Mouse (Mus musculus) G1E (cell line): ENCODE results near the gene Parva. TPM values are rescaled to one million over a fixed set of nuclear protein-coding genes. Genes with fewer than 3 reads are reported as not detected.

Experiments used
- ATAC-seq: 2 replicates; pipeline ENCODE4 v1.8.0; 2016; ENCODE audit warnings: mild to moderate bottlenecking; ENCODE audit not compliant: insufficient number of reproducible peaks, poor library complexity, low FRiP score, severe bottlenecking; ENCODE audit errors: extremely low read depth
- DNase-seq: peaks from one replicate; pipeline ENCODE4 v3.0.0; 2012; ENCODE audit warnings: low spot score
- H3K27me3 ChIP-seq: 2 replicates; pipeline ENCODE4 v1.6.1; 2012; ENCODE audit warnings: mild to moderate bottlenecking, low read length, inconsistent platforms; ENCODE audit not compliant: insufficient read depth
- H3K36me3 ChIP-seq: replicated peaks from 2 replicates; pipeline ENCODE3; 2012; ENCODE audit warnings: mild to moderate bottlenecking, inconsistent platforms
- H3K4me1 ChIP-seq: 2 replicates; pipeline ENCODE4 v1.6.1; 2012; ENCODE audit warnings: low read depth, low read length, inconsistent platforms, mixed read lengths; ENCODE audit not compliant: insufficient read depth
- H3K4me3 ChIP-seq: 2 replicates; pipeline ENCODE4 v1.5.1; 2012; ENCODE audit warnings: low read depth, mild to moderate bottlenecking, inconsistent platforms, low read length, moderate library complexity, mixed read lengths
- H3K9me3 ChIP-seq: replicated peaks from 2 replicates; pipeline ENCODE4 v1.6.1; 2012; ENCODE audit warnings: inconsistent platforms
- CTCF ChIP-seq: IDR thresholded peaks from 2 replicates; pipeline ENCODE4 v1.5.1; 2012; ENCODE audit warnings: low read depth, low read length, inconsistent platforms, mixed read lengths
- GATA1 ChIP-seq: IDR thresholded peaks from 2 replicates; pipeline ENCODE4 v1.6.1; 2012; ENCODE audit warnings: borderline replicate concordance, low read length, inconsistent platforms, mixed read lengths
- GATA2 ChIP-seq: IDR thresholded peaks from 2 replicates; pipeline ENCODE4 v1.6.1; 2012; ENCODE audit warnings: low read depth, low read length, inconsistent platforms, borderline replicate concordance
- POLR2AphosphoS5 ChIP-seq: IDR thresholded peaks from 2 replicates; pipeline ENCODE4 v1.6.1; 2012; ENCODE audit warnings: low read depth, low read length, inconsistent platforms; ENCODE audit not compliant: insufficient replicate concordance
- TAL1 ChIP-seq: conservative IDR thresholded peaks from 2 replicates; pipeline ENCODE4 v1.6.1; 2012; ENCODE audit warnings: low read depth, low read length, inconsistent platforms, mixed read lengths
- polyA plus RNA-seq: library from polyadenylated mRNA; stranded (reverse); fragments of >175 nt; gene quantifications from 2 replicates; pipeline ENCODE4 v1.2.3, GENCODE M21; 2012
- total RNA-seq, 2 experiments: library from RNA; stranded (forward) in 1 of 2; stranded (reverse) in 1 of 2; fragments of 200-1000 nt in 1 of 2; fragments of >200 nt in 1 of 2; fragmentation: Nextera tagmentation in 1 of 2; gene quantifications; 2 replicates each; pipeline ENCODE4 v1.2.3; 2014 to 2017

Gene Parva
- total and polyA plus RNA-seq, 3 experiments: 0.05 TPM; not detected in 2

DNA sequence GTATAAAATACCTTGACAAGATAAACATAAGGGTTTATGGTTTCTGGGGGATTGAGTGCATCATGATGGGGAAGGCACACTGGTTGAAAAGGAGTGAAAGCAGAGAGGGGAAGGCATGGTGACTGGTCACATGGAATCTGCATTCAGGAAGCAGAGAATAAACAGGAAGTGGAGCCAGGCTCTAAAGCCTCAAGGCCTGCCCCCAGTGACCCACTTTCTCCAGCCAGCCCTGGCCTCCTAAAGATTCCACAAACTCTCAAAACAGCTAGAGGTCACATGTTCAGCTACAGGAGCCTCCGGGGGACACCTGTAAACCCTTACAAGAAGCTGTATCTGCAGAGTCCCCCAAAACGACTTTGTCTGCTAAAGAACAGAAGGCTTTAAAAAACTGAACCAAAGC is 22.2 kb upstream of the Parva start:
- no peaks in the 10 kb centered on the region for H3K27me3 ChIP-seq
- H3K9me3 ChIP-seq: peaks cover 11% of the 10 kb centered on the region
- H3K4me3 ChIP-seq: no peak overlapping the region
- TF ChIP-seq TAL1 (no peak), POLR2AphosphoS5 (no peak), GATA1 (no peak), GATA2 (no peak), CTCF (no peak)
- ATAC-seq (no peak), DNase-seq (no peak)
- H3K36me3 ChIP-seq: no peaks in the 10 kb centered on the region
- no peaks in the 10 kb centered on the region for H3K4me1 ChIP-seq

- no peaks in the 10 kb centered on the region for H3K27me3 ChIP-seq
- no peaks in the 10 kb centered on the region for H3K36me3 ChIP-seq
- no peak for TF ChIP-seq GATA1
- no peak for TF ChIP-seq POLR2AphosphoS5
- no peak for TF ChIP-seq TAL1
- no peak for TF ChIP-seq GATA2
- TF ChIP-seq CTCF: no peak
- ATAC-seq: no peak
- DNase-seq: no peak
- no peak overlapping the region for H3K4me3 ChIP-seq
- peaks cover 14% of the 10 kb centered on the region for H3K9me3 ChIP-seq
- H3K4me1 ChIP-seq: no peaks in the 10 kb centered on the region
Observed at GRCm38 (mm10) chr7:112405578-112405977, 21.7 kb upstream of the Parva start.

GRCm38 (mm10) chr7:112407597-112407996 is 19.7 kb upstream of the Parva start:
- H3K27me3 ChIP-seq: no peaks in the 10 kb centered on the region
- ATAC-seq: no peak
- no peak for DNase-seq
- no peaks in the 10 kb centered on the region for H3K36me3 ChIP-seq
- H3K4me3 ChIP-seq: no peak overlapping the region
- TF ChIP-seq POLR2AphosphoS5 (no peak), TAL1 (no peak), CTCF (no peak), GATA2 (no peak), GATA1 (no peak)
- H3K9me3 ChIP-seq: peaks cover 20% of the 10 kb centered on the region
- H3K4me1 ChIP-seq: no peaks in the 10 kb centered on the region

DNA sequence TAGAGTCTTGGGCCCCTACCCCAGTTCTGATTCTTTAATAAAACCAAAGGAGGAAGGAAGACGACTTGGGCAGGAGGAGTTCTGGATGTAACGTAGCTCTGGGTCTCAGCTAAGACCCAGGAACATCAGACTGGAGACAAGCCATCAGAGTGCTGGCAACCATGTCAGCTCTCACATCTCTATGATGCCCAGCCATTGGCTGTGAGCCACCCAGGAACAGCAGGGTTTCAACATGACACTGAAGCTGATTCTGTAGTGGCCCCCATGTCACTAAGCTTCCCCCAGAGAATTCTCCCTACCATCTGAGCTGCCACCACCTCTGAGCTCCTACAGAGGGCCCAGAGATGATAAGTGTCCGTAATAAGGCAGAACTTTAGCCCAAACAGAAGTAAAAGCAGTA is 17.3 kb upstream of the Parva start:
- no peaks in the 10 kb centered on the region for H3K27me3 ChIP-seq
- DNase-seq: no peak
- H3K9me3 ChIP-seq: peaks cover 19% of the 10 kb centered on the region
- no peak overlapping the region for H3K4me3 ChIP-seq
- no peaks in the 10 kb centered on the region for H3K4me1 ChIP-seq
- no peak for ATAC-seq
- TF ChIP-seq GATA2 (no peak), TAL1 (no peak), GATA1 (no peak), CTCF (no peak), POLR2AphosphoS5 (no peak)
- H3K36me3 ChIP-seq: no peaks in the 10 kb centered on the region

GRCm38 (mm10) chr7:112413286-112413685 is 14.0 kb upstream of the Parva start:
- H3K4me1 ChIP-seq: no peaks in the 10 kb centered on the region
- no peak overlapping the region for H3K4me3 ChIP-seq
- no peak for TF ChIP-seq TAL1
- ATAC-seq (no peak), DNase-seq (no peak)
- peaks cover 33% of the 10 kb centered on the region for H3K9me3 ChIP-seq
- no peaks in the 10 kb centered on the region for H3K36me3 ChIP-seq
- H3K27me3 ChIP-seq: no peaks in the 10 kb centered on the region

DNA sequence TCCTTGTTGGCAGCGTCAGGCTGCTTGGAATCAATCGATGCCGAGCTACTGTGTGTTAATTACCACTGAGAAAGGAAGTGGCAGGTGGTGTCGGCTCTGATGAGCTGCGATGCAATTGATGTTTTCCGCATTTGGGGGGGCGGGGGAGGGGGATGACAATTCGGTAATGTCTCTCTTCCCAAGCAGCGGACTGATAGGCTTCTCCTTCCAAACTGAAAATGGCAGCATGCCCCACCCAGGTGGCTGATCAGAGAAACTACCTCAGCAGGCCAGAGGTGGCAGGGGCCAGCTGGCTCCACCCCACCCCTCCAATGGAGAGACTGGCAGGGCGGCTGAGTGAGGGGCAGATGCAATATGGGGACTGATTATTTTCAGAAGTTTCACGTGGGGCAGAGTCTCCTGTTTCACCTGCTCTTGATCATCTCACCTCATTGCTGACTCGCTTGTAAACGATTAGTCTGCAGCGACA is 11.2 kb upstream of the Parva start:
- H3K9me3 ChIP-seq: peaks cover 27% of the 10 kb centered on the region
- no peaks in the 10 kb centered on the region for H3K27me3 ChIP-seq
- TF ChIP-seq TAL1 (no peak), CTCF (no peak), GATA2 (no peak), POLR2AphosphoS5 (no peak), GATA1 (no peak)
- no peak for ATAC-seq
- H3K36me3 ChIP-seq: no peaks in the 10 kb centered on the region
- no peak for DNase-seq
- no peaks in the 10 kb centered on the region for H3K4me1 ChIP-seq
- H3K4me3 ChIP-seq: no peak overlapping the region

GRCm38 (mm10) chr7:112416730-112417513 is 10.4 kb upstream of the Parva start:
- no peak for ATAC-seq

More at GRCm38 (mm10) chr7:112416730-112417513, 10.4 kb upstream of the Parva start:
- H3K4me1 ChIP-seq: no peaks in the 10 kb centered on the region
- TF ChIP-seq CTCF: no peak
- no peak for TF ChIP-seq GATA2
- TF ChIP-seq TAL1: no peak
- no peak for TF ChIP-seq GATA1
- no peak for TF ChIP-seq POLR2AphosphoS5
- DNase-seq: no peak
- H3K27me3 ChIP-seq: no peaks in the 10 kb centered on the region
- H3K36me3 ChIP-seq: no peaks in the 10 kb centered on the region
- no peak overlapping the region for H3K4me3 ChIP-seq
- peaks cover 29% of the 10 kb centered on the region for H3K9me3 ChIP-seq
